Mouse (Mus musculus) thymus, postnatal 25 days (tissue): ENCODE results near the gene Farp2.
A peak's percentile ranks its signal among the peaks of the same experiment; 100 is the strongest.
"Not testable (repeated sequence)": the region's sequence is repeated elsewhere in the genome, so short reads cannot be mapped to it uniquely, and the experiment has no call there.

Source experiments
- DNase-seq: peaks from one replicate; pipeline ENCODE4 v3.0.0; 2022

Farp2 gene

DNA sequence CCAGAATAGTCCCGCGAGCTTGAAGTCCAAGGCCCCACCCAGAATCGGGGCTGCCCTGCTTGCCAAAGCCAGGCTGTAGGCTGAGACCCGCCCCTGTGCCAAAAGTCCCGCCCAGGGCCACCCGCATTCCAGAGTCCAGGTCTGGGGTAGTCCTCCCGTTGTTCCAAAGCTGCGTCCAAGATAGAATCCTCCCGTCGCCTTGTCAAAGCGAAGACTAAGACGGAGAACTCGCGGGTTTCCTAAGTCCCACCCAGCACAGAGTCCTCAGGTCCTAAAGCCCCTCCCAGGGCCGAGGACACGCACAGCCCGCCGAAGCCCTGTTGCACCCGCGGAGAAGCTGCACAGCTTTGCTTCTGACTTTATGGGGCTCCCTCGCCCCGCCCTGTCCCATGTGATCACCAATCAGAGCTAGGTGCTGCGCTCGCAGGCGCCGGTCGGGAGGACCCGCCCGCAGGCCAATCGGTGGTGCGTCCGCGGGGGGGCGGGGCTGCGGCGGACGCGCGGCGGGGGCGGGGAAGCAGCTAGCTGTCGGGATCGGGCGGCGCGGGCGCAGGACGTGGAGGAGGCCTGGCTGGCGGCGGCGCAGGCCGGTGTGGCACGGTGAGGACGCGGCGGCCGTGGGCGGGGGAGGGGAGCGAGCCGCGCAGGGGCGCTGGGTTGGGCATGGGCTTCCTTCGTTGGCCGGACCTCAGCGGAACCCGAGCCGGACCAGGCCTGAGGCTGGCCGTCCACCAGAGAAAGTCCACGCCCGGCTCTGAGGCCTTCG is at the start of gene Farp2:
TSS of gene Farp2 (plus strand) at position 495 of the 766 bp plus-strand sequence.
- peak; percentile 94 for DNase-seq

DNA sequence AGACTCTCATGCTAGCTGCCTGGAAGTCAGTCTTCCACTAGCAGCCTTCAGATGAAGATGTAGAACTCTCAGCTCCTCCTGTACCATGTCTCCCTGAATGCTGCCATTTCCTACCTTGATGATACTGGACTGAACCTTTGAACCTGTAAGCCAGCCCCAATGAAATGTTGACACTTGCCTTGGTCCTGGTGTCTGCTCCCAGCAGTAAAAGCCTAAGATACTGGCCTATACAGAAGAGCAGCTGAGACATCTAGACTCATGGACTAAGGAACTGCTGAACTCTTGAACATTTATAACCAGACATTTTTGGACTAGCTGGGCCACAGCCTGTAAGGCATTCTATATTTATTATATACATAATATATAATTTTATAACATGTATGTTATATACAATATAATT is 46.8 kb upstream of the Farp2 start:
- DNase-seq = no peak

DNA sequence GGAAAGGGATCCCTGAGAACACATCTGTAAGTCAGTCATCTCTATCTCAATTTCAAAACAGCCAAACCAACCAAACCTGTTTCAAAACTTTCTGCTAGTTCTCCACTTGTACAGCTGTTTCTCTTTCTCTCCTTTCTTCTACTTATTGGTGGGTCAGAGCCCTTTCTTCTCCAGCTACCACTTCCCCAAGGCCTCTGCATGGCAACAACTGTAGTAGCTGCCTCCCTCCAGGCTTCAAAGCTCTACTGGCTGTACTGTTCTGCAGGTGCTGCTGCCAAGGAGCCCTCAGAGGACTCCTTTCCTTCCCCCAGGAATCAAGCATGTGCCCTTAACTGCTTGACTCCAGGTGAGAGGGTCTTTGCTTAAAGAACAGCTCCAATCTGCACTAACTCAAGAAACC is 46.1 kb upstream of the Farp2 start:
- peak; percentile 26 for DNase-seq

DNA sequence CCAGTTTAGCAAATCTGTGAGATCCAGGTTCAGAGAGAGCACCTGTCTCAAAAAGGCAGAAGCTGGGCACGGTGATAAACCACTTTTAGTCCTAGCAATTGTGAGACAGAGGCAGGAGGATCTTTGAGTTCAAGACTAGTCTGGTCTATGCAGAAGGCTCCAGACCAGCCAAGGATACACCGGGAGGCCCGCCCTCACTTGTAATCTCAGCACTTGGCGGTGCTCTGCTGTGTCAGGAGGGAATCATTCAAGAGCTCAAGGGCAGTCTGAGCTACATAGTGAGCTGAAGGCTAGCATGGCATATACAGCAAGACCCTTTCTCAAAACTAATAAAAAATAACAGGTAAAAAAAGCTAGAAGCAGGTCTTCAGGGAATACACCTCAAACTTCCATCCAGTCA is 43.3 kb upstream of the Farp2 start:
- DNase-seq = no peak

DNA sequence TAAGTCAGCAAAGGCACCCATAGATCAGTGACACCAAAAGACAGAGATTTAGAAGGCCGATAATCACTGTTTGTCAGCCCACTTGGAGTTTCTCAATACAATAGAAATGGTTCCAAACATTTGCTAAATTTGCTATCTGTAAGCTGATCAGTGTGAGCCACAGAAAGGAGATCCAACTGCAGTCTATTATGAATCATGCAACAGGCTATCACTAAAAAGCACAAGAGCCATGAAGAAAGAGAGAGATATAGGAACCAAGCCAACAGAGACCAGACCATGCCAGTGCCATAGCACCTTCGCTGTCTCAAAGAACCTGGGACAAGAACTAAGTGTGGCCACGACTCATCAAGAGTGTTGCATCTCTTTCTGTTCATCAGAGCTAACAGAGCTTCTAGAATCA is 36.2 kb upstream of the Farp2 start:
- DNase-seq = no peak

DNA sequence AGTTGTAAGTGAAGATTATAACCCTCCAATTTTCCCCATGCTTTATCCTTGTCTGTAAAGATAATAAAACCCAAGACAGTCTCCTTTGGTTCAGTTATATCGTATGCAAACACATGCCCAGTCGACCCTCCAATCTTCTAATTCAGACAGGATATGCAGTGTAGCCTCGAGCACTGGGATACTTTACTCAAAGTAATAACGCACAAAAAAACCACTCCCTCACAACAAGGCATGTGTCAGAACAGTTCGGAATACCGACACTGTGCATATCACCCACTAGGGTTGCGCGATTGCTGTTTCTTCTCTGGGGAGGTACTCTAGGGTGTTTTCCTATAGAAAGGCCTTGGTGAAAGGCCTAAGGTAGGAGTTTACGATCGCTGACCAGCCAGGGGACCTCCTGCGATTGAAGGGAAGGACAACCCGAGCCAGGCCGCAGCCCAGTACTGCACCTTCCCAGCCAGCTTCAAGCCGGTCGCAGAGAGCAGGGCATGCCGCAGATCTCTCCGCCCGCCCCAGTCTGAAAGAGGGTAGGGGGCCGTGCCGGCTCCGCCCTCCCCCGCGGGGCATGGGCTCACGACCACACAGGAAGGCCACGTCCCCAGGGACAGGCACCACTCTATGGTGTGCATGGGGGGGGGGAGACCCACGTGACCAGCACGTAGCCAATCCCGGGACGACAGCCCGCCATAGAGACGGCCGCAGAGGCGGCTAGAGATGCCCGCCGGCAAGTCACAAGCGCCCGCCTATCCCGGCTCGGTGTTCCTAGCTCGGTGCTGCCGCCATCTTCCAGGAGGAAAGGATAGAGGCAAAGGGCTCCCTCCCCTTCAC is 33.9 kb upstream of the Farp2 start:
- DNase-seq = peak; percentile 98

DNA sequence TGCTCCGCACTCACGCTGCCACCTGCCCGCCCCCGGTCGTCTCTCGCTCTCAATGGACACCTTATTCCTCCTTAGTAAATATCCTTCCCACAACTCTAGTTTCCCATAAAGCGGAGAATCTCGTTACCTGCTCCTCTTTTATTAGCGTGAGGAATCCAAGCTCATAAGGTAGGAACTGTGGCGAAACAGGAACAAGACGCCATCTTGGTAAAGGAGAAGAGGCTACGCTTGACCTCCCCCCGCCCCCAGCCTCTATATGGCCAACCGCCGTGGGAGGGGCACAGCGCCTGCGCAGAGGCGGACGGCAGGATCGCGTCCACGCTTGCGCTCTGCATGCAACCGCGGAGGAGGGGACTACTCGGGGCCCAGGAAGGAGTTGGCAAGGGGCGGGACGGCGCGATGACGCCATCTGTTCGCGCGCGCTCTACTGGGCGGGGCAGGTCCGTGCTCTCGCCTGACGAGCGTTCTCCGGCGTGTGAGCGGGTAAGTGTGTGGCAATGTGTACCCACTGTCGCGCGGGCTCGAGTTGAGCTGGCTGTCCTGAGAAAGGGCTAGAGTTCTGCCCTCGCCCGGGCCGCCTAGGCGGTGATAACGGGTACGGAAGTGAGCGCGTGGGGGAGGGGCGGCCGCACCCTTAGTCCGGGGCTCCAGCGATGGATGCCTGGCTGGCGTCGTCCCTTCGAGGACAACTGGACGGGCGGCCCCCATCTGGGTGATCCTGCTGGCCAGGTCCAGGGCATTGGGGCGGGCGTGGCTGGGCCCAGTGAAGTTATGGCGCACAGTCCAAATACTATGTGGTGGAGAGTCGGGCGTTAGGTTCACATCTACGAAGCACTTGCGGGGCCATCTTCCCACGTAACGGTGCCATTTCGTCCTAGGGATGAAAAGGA is 33.0 kb upstream of the Farp2 start, which contains the start of gene Hdlbp:
TSS of gene Hdlbp (minus strand) at position 230 of the 890 bp plus-strand sequence.
- DNase-seq = peak; percentile 99

DNA sequence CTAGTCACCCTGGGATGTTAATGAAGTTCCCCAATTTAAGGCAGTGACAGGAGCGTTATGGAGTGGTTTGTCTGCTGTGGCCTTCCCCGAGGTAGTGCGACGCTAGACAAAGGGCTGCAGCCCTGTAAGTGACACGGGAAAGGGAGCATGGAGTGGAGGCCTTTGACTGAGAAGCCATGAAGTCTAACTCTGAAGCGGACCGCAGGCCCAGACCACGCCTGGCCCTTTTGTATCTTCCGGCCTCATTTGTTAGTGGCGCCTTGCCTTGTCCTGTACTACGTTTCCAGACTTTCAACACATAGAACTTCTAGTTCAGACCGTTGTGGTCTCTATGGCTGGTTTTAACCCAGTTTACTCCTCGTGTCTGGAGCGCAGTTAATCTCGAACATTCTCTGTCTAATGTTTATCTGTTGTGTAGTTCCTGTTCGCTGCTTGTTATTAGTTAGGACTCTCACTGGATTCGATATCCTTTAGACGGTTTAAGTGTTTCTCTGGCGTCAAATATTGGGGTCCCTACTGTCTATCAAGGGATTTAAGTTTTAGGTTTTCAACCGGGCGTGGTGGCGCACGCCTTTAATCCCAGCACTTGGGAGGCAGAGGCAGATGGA is 32.3 kb upstream of the Farp2 start:
- no peak for DNase-seq

DNA sequence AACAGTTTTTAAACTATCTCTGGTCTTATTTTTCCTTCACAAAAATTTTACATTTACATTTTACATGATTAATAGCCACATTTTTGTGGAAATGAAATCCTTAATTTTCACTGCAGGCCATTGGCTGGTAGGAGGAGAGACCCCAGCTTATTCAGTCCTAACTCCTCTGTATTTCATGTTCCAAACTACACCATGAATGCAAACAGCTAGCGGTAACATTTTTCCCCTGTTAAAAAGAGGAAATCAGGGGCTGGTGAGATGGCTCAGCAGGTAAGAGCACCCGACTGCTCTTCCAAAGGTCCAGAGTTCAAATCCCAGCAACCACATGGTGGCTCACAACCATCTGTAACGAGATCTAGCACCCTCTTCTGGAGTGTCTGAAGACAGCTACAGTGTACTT is 25.6 kb upstream of the Farp2 start:
- not testable (repeated sequence) for DNase-seq

DNA sequence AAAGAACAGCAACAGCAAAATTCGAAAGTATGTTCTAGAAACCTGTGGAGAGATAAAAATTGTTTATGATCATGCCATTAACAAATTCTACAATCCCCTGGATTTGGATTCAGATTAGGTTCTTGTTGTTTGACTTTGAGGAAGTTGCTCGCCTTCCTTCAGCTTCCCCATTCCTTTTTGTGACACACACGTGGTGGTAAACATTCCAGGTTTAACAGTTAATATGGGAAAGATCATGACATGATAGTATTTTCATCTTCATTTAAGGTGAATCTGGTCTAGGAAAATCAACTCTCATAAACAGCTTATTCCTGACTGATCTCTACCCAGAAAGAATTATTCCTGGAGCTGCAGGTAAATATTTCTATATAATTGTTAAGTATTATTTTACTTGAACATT is 16.6 kb upstream of the Farp2 start:
- DNase-seq = no peak

DNA sequence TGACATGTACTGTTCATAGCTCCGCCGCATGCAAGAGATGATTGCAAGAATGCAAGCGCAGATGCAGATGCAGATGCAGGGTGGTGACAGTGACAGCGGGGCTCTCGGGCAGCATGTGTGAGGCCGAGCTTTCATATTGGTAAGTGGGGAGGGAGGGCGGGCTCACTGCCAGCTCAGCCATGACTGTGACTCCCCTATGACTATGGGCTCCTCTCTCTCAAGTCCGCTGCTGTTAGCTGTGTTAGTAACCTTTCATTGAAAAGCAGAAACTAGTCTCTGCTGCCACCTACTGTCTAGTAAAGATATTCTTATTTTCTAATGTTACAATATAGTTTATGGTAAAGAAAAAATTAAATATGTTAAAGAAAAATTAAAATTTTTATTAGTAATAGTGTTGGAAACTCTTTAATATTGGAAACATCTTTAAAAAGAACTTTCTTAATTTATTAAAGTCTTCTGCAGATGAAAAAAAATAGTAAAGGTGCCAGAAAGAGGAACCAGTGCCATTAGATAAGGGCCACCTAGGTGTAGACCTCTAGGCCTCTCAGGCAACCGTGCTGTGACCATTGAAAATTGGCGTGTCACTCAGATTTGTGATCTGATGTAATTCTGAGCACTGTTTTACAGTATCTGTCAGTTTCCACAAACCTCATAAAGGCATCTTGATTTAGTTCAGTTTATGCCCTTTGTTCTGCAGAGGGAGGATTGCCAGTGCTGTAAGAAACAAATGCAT is 4.8 kb upstream of the Farp2 start:
- DNase-seq = peak; percentile 4

DNA sequence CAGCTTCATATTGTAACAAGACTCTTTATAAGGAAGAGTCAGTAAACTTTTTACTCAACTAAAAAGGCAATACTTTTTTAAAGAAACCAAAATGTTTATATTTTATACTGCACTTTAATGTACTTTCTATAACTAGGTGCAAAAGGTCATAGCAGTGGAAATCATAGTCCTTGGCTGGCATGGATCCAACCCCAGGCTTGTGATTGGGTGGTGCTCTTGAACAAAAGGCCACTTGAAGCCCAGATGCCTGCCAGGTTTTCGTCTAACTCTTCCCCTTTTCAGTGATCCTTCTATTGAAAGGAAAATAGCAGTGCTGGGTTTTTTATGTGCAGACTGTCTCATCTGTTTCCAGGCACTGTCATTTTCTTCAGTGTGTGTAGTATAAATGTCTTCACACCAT is 3.3 kb upstream of the Farp2 start:
- not testable (repeated sequence) for DNase-seq

DNA sequence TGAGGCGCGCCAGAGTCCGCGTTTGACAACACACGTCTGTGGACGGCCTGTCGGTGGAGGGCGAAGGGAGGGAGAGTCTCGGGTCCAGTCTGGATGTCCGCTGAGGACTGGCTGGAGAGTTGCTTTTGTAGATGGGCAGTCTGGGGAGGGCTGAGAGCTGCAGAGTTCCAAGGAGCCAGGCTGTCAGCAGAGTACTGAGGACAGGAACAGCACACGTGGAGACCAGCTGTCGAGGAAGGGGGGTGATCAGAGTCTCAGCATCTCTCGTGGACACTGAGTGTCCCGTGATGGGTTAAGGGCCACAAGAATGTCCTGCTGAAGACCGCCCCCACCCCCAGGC is 442 bp downstream of the Farp2 start:
- DNase-seq = no peak

DNA sequence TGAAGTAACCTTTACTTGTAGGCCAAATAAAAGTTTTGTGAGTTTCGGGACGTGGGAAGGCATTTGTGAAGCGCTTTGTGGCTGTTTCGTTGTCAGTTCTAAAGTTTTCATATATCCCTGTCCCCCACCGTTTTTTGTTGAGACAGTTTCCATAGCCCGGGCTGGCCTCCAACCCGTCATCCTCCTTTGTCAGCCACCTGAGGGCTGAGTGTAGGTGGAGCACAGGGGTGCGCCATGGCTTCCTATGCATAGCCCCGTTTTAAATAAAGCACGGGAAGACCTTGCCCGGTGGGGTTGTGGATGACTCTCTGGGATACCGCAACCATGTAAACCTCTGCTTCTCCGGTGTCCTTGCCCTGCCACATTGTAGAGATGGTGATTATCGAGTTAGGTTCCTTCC is 1.3 kb downstream of the Farp2 start:
- DNase-seq = no peak

DNA sequence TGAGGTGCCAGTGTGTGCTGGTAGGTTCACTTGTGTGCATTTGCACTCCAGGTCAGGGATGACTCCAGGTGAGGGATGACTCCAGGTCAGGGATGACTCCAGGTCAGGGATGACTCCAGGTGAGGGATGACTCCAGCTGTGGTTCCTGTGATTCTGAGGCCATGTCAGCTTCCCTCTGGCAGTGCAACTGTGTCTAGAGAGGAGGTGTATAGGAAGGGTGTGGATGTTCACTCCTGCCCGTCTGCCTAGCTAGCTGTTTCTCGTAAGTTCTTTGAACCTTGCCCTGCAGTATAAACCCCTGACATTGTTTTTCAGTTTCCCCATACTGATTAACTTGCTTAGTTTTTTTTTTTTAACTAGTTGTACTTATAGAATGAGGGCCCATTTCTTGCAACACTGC is 9.6 kb downstream of the Farp2 start:
- no peak for DNase-seq

DNA sequence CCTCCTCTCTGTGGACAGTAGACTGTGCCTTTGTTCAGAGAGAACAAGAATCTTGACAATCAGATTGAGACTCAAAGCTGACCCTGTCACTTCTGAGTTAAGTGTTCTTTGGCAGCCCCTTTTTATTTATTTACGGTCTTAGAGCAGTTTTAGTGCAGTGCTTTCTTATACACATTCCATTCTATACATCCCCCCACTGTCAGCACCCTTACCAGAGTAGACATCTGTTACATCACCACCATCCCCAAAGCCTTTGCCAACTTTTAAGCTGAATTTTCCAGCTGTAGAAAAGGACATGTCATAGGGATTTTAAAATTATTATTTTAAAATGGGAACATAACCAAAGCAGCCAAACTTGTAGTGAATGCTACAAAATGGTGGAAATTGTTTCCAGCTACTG is 10.4 kb downstream of the Farp2 start:
- no peak for DNase-seq

DNA sequence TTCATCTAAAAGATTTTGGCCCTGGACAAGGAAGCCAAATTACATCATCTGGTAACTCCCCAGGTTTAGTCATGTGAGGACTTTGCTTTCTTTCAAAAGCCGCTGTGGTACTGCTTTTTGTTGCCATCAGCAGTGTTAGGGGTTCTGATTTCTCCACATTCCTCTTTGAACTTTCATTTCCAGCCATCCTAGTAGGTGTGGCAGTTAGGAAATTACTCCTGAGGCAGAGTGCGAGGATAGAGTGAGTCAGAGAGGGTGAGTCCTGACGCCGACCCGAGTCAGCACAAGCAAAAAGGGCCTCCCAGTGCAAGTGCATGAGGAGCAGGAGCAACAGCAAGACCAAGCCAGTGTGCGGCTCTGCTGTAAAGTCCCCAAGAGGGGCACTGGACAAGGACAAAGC is 17.9 kb downstream of the Farp2 start:
- DNase-seq = no peak

DNA sequence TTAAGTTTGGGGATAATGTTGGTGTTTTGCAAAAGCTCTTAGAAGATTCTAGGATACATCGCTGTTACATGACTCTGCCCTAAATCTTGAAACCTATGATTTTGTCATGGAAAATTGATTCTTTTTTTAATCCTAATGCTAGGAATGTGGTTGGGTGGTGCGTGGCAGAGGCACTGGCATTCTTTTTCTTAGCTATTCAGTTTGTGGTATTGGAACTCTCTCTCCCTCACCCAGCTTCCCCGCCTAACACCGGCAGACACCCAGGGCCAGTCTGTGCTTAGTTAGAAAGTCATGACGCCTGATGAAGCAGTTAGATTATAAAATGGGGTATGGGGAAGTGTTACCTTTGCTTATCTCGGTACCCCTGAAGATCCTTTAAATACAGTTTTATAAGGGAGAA is 25.3 kb downstream of the Farp2 start:
- no peak for DNase-seq

DNA sequence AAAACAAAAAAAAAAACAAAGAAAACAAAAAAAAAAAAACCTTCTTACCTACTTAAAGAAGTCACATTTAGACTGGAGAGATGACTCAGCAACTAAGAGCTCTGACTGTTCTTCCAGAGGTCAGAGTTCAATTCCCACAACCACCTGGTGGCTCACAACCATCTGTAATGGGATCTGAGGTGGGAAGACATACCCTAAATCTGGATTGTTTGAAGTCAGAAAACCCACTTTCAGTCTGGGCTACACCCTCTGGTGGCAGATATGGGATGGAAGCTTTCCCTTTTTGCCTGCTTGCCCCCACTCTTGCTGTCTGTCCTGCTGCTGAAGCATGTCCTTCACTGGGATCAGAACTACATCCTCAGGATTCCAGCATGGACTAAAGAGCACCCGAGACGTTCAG is 31.3 kb downstream of the Farp2 start:
- no peak for DNase-seq

DNA sequence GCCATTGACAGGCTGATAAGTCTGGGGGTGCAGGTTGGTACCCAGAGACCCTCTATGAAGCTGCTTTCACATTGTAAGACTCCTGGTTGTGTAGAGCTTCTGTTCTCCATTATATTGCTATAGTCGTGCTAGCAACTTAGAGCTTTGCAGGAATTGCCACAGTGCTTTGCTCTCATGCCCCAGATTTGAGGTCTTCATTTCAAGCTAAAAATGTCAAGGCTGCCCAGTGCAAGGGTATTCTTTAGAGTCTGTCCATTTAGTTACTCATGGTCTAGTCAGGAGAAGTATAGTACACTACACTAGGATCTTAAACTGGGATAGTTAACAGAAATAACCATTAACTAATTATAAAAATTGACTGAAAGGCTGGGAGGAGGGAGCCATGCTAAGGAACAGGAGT is 35.4 kb downstream of the Farp2 start:
- DNase-seq = no peak

DNA sequence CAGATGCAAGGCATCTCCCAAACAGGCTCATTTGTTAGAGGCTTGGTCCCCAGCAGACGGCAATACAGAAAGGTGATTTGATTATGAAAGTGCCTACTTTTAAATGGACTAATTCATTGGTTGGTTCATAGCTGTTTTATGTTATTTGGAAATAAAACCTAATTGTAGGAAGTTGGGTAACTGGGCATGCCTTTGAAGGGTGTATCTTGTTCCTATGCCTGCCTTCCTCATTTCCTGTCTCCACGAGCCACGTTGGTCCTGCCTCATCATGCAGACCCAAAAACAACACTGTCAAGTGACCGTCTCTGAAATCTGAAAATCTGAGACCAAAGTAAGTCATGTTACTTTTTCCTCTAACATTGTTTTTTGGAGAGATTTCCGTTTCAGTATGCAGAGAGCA is 39.5 kb downstream of the Farp2 start:
- DNase-seq = no peak

DNA sequence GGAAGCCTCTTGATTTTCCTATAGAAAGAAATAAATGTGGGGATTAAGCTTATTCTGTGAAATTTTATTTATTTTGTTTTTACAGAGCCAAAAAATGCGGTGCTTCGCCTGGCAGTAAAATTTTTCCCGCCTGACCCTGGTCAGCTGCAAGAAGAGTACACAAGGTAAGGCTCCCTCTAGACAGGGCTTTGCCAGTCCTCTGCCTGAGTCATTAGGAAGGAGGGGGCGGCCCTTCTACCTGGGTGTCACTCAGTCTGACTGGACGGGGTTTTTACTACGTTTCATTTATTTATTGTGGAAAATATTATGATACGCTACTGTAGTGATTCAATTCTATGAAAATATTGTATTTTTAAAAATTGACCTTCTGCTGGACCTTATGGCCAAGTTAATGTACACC is 51.3 kb downstream of the Farp2 start:
- DNase-seq = no peak
